Mouse (Mus musculus): Measurements from ENCODE around the gene Sh3rf1. TPM values are rescaled to one million over a fixed set of nuclear protein-coding genes. Genes with fewer than 3 reads are reported as not detected.

Sh3rf1 gene
- total RNA-seq, 4 experiments from 2014 or later = 8.7 to 13.5 (median 10.4) TPM

DNA sequence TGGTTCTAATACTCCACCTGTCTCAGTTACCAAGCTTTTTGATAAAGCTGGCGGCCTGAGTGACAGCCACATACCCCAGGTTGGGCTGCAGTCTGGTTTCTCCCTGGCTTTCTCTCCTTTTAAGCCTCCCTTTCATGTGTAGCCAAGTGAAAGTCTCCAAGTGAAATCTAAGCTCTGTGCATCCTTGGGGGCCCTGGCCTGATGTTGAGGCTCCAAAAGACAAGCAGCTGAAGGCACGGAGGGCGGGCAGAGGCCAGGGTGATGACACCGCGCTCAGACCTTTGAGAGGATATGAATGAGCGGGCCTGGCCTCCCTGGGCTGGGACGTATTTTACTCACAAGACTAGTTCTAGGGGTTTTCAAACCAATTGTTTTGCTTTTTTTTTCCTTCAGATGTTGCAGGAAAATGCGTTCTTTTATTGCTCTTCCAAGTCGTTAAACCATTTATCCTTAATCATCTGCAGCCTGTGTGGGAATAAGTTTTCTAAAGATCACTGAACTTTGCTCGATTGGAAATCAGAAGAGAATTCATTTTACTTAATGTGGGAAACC is 100.8 kb downstream of the Sh3rf1 start:
- no peak for DNase-seq

DNA sequence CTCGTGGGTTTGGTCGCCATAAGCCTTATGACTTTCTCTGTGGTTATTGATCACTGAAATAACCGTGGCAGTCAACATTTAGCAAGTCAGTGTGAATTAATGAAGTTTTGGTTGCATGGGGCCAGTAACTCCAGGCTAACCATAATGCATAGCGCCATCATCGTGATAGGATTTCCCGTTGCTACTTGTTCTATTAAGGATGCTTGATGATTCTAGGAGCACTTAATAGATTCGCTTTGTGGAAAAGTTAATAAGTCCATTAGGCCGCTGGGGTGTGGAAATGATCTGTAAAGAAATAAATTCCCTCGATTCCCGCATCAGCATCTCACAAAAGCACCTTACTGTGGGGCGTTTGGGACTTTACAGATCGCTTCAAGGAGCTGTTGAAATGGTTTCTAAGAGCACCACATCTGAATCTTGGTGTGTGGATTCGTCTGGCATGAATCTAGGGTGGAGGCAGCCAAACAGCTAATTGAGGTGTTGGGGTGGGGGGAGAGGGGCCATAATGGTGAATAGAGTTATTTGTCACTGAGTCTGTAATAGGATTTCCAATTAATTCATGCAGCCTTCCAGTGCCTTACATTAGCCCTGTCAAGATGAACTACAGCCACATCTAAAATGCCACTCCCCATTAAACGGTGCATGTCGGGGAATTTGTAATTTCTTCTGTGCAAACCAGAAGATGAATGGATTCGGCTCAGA is 101.5 kb downstream of the Sh3rf1 start:
- DNase-seq = no peak

DNA sequence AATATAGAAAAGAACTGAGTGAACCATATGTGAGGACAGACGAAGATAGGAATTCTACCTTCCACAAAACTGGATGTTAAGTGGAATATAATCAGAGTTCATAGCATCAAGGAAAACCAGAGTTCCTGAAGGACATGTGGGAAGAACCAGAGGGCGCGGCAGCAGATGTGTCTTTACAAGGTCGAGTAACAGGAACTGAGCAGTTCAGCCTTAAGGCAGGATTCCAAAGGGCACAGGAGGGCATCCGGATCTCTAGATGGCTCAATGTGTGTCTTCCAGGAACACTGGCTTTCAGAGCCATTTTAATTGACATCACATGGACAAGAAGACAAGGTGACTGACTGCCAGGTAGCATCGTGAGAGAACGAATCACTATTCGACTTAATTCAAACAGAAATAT is 102.6 kb downstream of the Sh3rf1 start:
- DNase-seq = no peak

GRCm38 (mm10) chr8:61327333-61327732 is 103.7 kb downstream of the Sh3rf1 start:
- DNase-seq = no peak

GRCm38 (mm10) chr8:61339629-61340028 is 116.0 kb downstream of the Sh3rf1 start:
- DNase-seq = no peak

GRCm38 (mm10) chr8:61340283-61340984 is 116.8 kb downstream of the Sh3rf1 start:
- DNase-seq = no peak

- DNase-seq = no peak
Measured at GRCm38 (mm10) chr8:61341587-61342441, 118.1 kb downstream of the Sh3rf1 start.

DNA sequence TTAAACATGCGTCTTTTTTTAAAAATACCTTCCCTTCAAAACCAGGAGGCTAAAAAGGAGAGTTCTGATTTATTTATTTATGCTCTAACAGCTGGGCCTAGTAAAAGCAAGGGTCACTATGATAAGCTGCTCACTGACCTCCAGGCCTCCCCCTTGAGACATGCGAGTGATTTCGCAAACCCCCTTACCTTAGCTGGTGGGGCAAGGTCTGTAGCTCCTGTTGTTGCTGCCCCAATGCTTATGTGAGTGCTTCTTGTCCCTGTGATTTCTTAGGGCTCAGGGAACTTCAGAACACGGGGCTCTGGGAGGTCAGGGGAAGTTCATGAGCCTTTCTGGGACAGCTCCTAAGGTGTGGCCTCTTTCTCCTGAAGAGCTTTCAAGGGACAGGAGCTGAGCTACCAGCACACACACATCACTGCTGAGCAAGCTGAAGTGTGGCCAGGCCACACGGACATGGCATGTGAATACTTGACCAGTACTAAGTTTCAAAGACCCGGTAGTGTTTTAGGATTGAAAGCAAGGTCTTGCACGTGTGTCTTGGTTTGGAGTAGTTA is 118.9 kb downstream of the Sh3rf1 start:
- no peak for DNase-seq

DNA sequence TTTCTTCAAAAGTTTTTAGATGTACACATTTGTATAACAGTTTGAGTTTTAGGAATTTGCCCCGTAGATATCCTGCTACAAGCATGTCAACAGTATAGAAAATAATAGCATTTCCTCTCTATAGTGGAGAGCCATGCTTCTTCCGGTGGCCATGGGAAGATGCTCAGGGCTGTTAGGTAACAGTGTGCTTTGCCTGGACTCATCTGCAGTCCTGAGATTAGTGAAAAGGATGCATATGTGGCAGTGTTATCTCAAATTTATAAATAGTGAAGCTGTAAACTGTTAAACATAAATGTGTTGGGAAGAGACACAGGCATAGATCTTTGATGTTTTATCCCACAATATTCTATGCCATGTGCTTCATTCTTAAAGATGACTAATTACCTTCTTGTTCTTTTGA is 120.8 kb downstream of the Sh3rf1 start:
- DNase-seq = no peak

DNA sequence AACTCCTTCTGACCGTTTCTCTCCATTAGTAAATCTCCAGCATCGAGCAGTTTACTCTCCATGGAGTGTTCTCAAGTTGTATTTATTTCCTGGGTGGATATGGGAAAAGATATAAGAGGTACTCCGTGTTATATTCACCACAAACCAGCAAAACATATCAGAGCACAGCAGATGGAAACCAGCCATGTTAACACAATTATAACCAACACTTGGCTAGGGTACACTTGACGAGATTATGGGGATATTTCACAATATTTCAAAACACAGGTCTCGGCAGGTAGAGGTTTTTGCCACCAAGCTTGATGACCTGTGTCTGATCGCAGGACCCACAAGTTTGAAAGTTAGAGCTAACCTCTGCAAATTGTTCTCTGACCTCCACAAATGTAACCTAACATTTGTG is 123.3 kb downstream of the Sh3rf1 start:
- no peak for DNase-seq

GRCm38 (mm10) chr8:61347526-61347925 is 123.9 kb downstream of the Sh3rf1 start:
- no peak for DNase-seq

GRCm38 (mm10) chr8:61348029-61348428 is 124.4 kb downstream of the Sh3rf1 start:
- no peak for DNase-seq

- no peak for DNase-seq
Measured at GRCm38 (mm10) chr8:61348518-61348917, 124.8 kb downstream of the Sh3rf1 start.

DNA sequence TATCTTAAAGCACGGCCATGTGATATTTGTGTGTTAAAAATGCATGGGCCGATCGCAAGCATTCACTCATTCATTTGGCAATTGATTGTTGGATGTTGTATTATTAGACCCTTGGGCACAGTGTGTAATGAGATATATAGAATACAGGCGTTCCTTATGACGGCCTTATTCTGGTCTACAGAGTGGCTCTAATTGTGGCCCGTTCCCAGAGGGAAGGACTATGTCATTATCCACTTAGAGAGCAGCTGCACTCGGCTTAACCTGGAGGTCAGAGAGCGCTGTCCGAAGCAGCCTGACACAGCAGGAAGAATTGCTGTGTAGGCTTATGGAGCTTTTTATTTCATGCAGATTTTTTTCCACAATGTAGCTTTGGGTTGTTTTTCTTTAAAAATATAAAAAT is 126.8 kb downstream of the Sh3rf1 start:
- no peak for DNase-seq

GRCm38 (mm10) chr8:61351638-61352037 is 128.0 kb downstream of the Sh3rf1 start:
- no peak for DNase-seq

DNA sequence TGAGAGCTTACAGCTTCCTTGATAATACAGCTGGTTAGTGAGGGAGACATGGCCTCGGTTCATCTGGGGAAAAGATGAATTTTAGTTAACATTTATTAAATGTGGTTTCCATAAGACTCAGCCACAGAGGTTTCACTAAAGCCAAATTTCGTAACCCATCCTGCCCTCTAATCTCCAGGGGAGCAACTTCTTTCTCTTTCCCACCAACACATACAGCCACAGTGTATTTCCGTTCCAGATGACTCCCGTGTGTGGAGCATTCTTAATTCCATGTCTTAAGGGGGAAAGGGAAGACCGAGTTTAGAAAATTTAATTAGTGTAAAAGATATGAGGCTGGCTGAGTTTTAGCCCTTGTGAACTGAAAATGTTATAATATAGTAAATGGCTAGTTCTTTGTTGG is 131.8 kb downstream of the Sh3rf1 start:
- DNase-seq = no peak

GRCm38 (mm10) chr8:61359004-61359403 is 135.3 kb downstream of the Sh3rf1 start:
- DNase-seq = no peak

GRCm38 (mm10) chr8:61359851-61360272 is 136.2 kb downstream of the Sh3rf1 start:
- DNase-seq = no peak

DNA sequence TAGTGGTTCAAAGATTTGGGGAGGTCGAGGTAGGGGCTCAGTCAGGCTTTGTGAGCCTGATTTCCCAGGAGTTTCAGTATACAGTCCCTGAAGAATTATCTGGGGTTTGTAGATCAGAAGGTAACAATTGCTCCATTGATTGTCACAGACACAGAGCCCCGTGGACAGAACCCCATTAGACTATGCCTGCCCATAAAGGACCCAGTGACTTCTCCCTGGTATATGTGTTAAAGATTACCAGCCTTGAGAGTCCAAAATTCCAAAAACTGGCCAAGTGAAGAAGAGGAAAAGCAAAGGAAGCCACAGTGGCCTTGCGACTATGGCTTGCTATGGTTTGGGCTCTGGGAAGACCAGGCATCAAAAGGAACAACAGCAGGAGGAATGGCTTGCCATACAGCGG is 136.7 kb downstream of the Sh3rf1 start:
- DNase-seq = no peak

DNA sequence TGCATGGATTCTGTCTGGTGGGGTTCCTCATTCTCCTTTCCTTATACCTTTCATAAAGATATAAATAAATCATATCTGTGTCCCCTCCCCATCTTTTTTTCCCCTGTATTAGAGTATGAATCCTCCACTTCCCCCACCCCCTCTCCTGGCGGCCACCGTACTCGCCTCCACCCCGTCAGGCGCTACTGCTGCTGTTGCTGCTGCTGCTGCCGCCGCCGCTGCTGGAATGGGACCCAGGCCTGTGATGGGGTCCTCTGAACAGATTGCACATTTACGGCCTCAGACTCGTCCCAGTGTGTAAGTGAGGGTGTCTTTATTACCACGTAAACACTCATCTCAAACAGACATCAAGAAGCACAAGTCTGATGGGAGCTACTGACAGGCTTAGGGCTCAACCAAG is 137.8 kb downstream of the Sh3rf1 start:
- no peak for DNase-seq

DNA sequence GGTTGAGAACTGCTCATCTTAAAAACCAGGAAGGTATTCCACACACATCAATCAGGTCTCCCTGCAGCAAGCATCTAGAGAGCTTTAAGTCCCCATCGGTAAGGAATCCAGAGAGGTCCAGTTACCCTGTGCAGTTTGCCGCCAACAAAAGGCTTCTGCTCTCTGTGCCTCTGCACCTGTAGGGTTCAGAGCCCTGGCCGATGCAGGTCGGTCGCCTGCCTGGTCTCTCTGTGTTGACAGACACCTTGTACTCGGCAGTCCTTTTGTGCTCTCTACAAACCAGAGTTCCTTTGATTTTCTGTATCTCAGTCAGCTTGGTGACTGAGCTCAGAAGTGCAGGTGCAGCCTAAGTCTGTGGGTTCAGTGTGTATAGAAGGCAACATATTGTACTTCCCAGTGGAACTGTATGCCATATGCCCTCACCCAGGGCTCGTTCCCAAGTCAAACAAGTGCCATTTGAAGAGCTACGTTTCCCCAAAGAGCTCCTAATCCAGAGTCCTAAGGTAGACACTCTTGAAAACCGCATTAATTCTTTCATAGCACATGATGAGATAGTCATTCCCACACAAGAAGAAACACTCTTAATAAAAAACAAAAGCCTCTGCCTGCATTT is 138.7 kb downstream of the Sh3rf1 start:
- DNase-seq = no peak

DNA sequence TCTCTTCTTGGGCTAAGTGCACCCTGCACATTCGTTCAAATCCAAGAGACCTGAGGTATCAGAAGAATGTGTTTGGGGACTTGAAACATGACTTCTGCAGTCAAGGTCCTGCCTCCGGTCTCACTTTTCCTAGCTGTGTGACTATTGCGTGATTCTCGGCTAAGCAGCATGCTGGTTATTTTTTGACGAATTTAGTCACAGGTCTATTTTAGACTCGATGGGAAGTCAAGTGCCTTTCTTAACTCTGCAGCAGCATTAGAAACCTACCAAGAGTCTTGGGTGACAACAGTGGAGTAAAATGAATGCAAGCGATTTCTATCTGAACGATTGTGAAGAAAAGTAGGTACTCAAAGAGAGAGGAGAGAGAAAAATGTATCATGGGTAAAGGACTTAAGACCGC is 149.6 kb downstream of the Sh3rf1 start:
- DNase-seq = no peak

Measured in adrenal gland, adult 8-10 months (tissue).